Mouse (Mus musculus) cortical plate, adult 2 months (tissue): ENCODE results near the gene Hsf5.

ENCODE experiments used
- CTCF ChIP-seq: fragments of 200-500 bp; IDR thresholded peaks from 2 replicates; pipeline ENCODE4 v1.5.1; 2011; ENCODE audit warnings: mild to moderate bottlenecking, control low read depth, low read length; ENCODE audit not compliant: insufficient read depth; ENCODE audit errors: extremely low read depth
- POLR2A ChIP-seq: fragments of 200-500 bp; IDR thresholded peaks from 2 replicates; pipeline ENCODE4 v1.6.1; 2011; ENCODE audit warnings: mild to moderate bottlenecking, low read length, control low read depth; ENCODE audit not compliant: insufficient read depth; ENCODE audit errors: extremely low read depth

DNA sequence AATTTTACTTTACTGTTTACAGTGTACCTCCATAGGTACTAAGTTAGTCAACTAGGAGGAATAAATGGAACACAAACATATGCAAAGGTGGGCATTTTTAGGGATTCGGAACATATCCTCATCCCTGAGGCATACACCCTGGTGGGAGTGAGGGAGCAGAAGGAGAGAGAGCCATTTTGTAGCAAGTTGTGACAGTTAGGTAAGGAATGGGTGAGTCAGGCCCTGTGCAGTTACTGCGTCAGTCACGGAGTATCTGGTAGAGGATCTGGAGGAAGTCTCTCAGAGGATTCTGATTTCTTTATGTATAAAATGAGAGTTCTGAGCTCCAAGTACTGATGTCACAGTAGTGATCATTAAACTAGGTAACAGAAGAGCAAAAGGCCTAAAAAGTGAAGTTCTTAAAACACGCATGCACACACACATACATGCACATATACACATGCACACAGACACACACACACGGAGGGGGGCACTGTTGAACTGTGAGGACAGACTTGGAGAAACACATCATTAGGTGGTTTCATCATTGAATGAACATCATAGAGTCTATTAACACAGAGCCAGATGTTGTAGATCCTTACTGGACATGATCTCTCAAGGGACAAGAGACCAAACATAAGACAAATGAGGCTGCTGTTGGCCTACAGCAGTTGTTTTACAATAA lies 29.6 kb upstream of the Hsf5 start:
- no peak for TF ChIP-seq POLR2A
- no peak for TF ChIP-seq CTCF
